Mouse (Mus musculus) gastrocnemius, postnatal 10 days (tissue): ENCODE measurements around the gene Gm20390. TPM values are rescaled to one million over a fixed set of nuclear protein-coding genes. Genes with fewer than 3 reads are reported as not detected.
A peak's percentile ranks its signal among the peaks of the same experiment; 100 is the strongest.
"Not testable (repeated sequence)": the region's sequence is repeated elsewhere in the genome, so short reads cannot be mapped to it uniquely, and the experiment has no call there.

ENCODE experiments used
- DNase-seq: peaks from one replicate; pipeline ENCODE4 v3.0.0; 2021; ENCODE audit warnings: mixed read lengths
- total RNA-seq, 2 experiments: library from RNA; stranded (reverse); gene quantifications; 2 replicates each; pipeline ENCODE4 v1.2.3; 2021

The Gm20390 gene
- total RNA-seq, 2 experiments from 2014 or later, result 30.2 to 31.3 TPM

- DNase-seq, result no peak
Measured at GRCm38 (mm10) chr11:93965391-93965790, 2.7 kb downstream of the Gm20390 start.

- DNase-seq, result no peak
Measured at GRCm38 (mm10) chr11:93963013-93963412, 5.1 kb downstream of the Gm20390 start.

GRCm38 (mm10) chr11:93961482-93961881 is 6.6 kb downstream of the Gm20390 start:
- DNase-seq, result no peak

- DNase-seq, result no peak
Measured at GRCm38 (mm10) chr11:93957746-93958145, 10.3 kb downstream of the Gm20390 start.

- DNase-seq, result no peak
Measured at GRCm38 (mm10) chr11:93957031-93957555, 11.0 kb downstream of the Gm20390 start.

GRCm38 (mm10) chr11:93956159-93956558 is 11.9 kb downstream of the Gm20390 start, which contains the start of gene Nme2:
Nme2 (minus strand) TSS chr11:93956259.
- DNase-seq, result no peak

GRCm38 (mm10) chr11:93955256-93956150 is 12.6 kb downstream of the Gm20390 start:
- peak; percentile 91 for DNase-seq

GRCm38 (mm10) chr11:93954738-93955255 is 13.3 kb downstream of the Gm20390 start:
- no peak for DNase-seq

GRCm38 (mm10) chr11:93952376-93952775 is 15.7 kb downstream of the Gm20390 start:
- no peak for DNase-seq

GRCm38 (mm10) chr11:93950045-93950444 is 18.0 kb downstream of the Gm20390 start:
- DNase-seq, result no peak

- no peak for DNase-seq
Measured at GRCm38 (mm10) chr11:93948887-93949567, 19.1 kb downstream of the Gm20390 start.

GRCm38 (mm10) chr11:93944986-93945385 is 23.1 kb downstream of the Gm20390 start:
- no peak for DNase-seq

- DNase-seq, result no peak
Measured at GRCm38 (mm10) chr11:93940906-93941305, 27.2 kb downstream of the Gm20390 start.

GRCm38 (mm10) chr11:93929106-93929505 is 39.0 kb downstream of the Gm20390 start:
- no peak for DNase-seq

GRCm38 (mm10) chr11:93915019-93915418 is 53.1 kb downstream of the Gm20390 start:
- DNase-seq, result not testable (repeated sequence)

- no peak for DNase-seq
Measured at GRCm38 (mm10) chr11:93911603-93912002, 56.5 kb downstream of the Gm20390 start.

GRCm38 (mm10) chr11:93908829-93909228 is 59.3 kb downstream of the Gm20390 start:
- no peak for DNase-seq

- no peak for DNase-seq
Measured at GRCm38 (mm10) chr11:93907839-93908238, 60.3 kb downstream of the Gm20390 start.

GRCm38 (mm10) chr11:93906834-93907233 is 61.3 kb downstream of the Gm20390 start:
- DNase-seq, result no peak
